Mouse (Mus musculus) cortical plate, adult 2 months (tissue): Measurements from ENCODE around the gene Sncg. TPM values are rescaled to one million over a fixed set of nuclear protein-coding genes. Genes with fewer than 3 reads are reported as not detected.

Experiments used
- H3K27ac ChIP-seq: fragments of 200-500 bp; 2 replicates; pipeline ENCODE4 v1.5.1; 2012; ENCODE audit warnings: low read length, control low read depth, inconsistent platforms; ENCODE audit not compliant: insufficient read depth
- H3K4me1 ChIP-seq: fragments of 200-500 bp; 2 replicates; pipeline ENCODE4 v1.6.1; 2011; ENCODE audit warnings: low read length; ENCODE audit not compliant: control insufficient read depth, insufficient read depth
- H3K4me3 ChIP-seq: fragments of 200-500 bp; 2 replicates; pipeline ENCODE4 v1.5.1; 2011; ENCODE audit warnings: mild to moderate bottlenecking, low read length, control low read depth; ENCODE audit not compliant: insufficient read depth
- CTCF ChIP-seq: fragments of 200-500 bp; IDR thresholded peaks from 2 replicates; pipeline ENCODE4 v1.5.1; 2011; ENCODE audit warnings: mild to moderate bottlenecking, control low read depth, low read length; ENCODE audit not compliant: insufficient read depth; ENCODE audit errors: extremely low read depth
- POLR2A ChIP-seq: fragments of 200-500 bp; IDR thresholded peaks from 2 replicates; pipeline ENCODE4 v1.6.1; 2011; ENCODE audit warnings: mild to moderate bottlenecking, low read length, control low read depth; ENCODE audit not compliant: insufficient read depth; ENCODE audit errors: extremely low read depth
- polyA plus RNA-seq: library from polyadenylated mRNA; depleted of rRNA; stranded (reverse); fragments of >200 nt; gene quantifications from 2 replicates; pipeline ENCODE4 v1.2.3, GENCODE M21; 2012; rRNA removed

Gene Sncg
- polyA plus RNA-seq, 1 experiment, result 6.1 TPM

- no peak for TF ChIP-seq CTCF
- TF ChIP-seq POLR2A, result no peak
- Histone ChIP-seq H3K27ac (no peak overlapping the region), H3K4me1 (no peaks in the 10 kb centered on the region; the same call in 1 of the 2 replicates), H3K4me3 (no peak overlapping the region)
These were observed 47.0 kb downstream of the Sncg start for GRCm38 (mm10) chr14:34327618-34328017.

DNA sequence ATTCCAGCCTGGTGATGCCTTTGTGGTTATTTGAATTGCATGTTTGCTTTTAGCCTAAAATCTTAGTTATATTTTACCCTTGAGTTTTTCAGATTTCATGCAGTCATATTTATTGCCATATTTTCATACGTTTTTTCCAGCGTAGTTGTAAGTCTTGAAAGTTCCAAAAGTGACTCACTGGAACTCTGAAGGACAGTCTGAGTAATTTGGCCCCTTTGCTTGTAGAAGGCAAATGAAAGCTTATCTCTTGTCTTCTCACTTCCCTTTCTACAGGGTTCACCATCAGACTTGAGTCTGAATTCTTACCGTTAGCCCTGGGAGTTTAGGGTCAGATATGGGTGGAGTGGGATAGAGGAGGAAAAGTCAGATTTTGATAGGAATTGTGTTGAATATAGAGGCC, 48.0 kb downstream of the Sncg start:
- Histone ChIP-seq H3K4me3 (no peak overlapping the region), H3K27ac (no peak overlapping the region), H3K4me1 (no peaks in the 10 kb centered on the region; the same call in 1 of the 2 replicates)
- TF ChIP-seq CTCF (no peak), POLR2A (no peak)

DNA sequence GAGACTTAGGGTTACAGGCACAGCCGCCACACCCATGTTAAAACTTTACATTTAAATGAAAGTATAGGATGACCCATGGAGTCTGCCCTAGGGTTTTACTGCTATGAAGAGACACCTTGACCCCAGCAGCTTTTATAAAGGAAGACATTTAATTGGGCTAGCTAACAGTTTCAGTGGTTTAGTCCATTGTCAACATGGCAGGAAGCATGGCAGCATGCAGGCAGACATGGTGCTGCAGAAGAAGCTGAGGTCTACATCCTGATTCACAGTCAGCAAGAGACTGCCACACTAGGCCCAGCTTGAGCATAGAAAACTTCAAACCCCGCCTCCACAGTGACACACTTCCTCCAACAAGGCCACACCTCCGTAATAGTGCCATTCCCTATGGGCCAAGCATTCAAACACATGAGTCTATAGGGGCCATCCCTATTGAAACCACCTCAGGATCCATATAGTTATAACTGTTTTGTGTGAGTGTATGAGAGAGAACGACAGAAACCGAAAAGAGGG, 51.0 kb downstream of the Sncg start:
- Histone ChIP-seq H3K4me1 (no peaks in the 10 kb centered on the region), H3K4me3 (no peak overlapping the region), H3K27ac (no peak overlapping the region)
- TF ChIP-seq POLR2A (no peak), CTCF (no peak)

Other genes with a start within 250 kb of the Sncg start
- not detected in 2 replicates for gene Npy4r, start 222.3 kb downstream of the Sncg start, polyA plus RNA-seq
- gene Gprin2, start 173.1 kb downstream of the Sncg start, polyA plus RNA-seq, result 0.44 and 0.51 TPM in 2 replicates
- 1.2 TPM in 2 replicates for gene Syt15, start 155.2 kb downstream of the Sncg start, polyA plus RNA-seq
- gene Shld2, start 64.3 kb downstream of the Sncg start, polyA plus RNA-seq, result 4.1 and 4.6 TPM in 2 replicates
- gene Glud1, start 64.1 kb downstream of the Sncg start, polyA plus RNA-seq, result 174 and 177 TPM in 2 replicates
- gene Fam25c, start 19.4 kb downstream of the Sncg start, polyA plus RNA-seq, result not detected in 2 replicates
- gene Mmrn2, start 676 bp upstream of the Sncg start, polyA plus RNA-seq, result 3.2 and 3.4 TPM in 2 replicates
- 21.1 and 21.5 TPM in 2 replicates for gene Bmpr1a, start 128.6 kb upstream of the Sncg start, polyA plus RNA-seq
- gene 9230112D13Rik, start 148.0 kb upstream of the Sncg start, polyA plus RNA-seq, result not detected in 2 replicates
- gene Ldb3, start 213.9 kb upstream of the Sncg start, polyA plus RNA-seq, result 5.4 and 6.1 TPM in 2 replicates
- 0.04 TPM in 1 of 2 replicates, not detected in the other for gene Opn4, start 225.4 kb upstream of the Sncg start, polyA plus RNA-seq